Mouse (Mus musculus): ENCODE results near the gene Gc. TPM values are rescaled to one million over a fixed set of nuclear protein-coding genes. Genes with fewer than 3 reads are reported as not detected.

Gc gene
- total RNA-seq (2023) = not detected

GRCm38 (mm10) chr5:89457554-89458062 is at the start of gene Gc:
Gc (minus strand) TSS chr5:89457898.

Other genes with a start within 250 kb of the Gc start
- not detected for gene Npffr2, start 69.5 kb upstream of the Gc start, total RNA-seq (2023)